Mouse (Mus musculus): ENCODE measurements around the gene Gsn.

DNA sequence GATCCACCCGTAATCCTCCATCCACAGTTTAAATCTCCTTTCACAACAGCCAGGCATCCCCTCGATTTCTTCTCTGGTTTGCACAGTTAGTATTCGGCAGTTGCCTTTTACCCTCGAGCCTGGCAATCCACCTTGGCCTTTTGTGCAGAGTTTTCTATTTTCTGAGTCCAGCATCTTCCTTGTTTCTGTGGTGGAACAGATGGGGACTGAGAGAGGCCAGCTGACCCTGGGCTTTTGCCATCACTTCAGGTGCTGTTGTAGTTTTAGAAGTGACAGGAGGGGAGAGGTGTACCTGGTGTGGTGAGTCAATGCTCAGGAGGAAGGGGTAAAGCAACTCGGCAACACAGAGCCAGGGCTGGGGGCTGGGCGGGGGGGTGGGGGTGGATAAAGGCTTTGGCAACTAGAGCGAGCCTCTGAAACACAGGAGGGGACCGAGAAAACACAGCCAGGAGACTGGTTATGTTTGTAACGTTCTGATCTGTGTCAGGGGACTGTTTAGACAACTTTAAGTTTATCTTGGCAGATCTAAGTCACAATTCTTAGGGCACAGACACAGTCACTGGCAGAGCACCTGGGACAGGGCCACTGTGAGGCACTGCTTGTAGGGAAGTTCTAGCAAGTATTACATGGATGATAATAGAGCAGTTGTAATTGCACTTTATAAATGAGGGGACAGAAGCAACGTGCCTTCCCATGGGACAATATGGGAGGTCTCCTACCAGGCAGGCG is 72.0 kb downstream of the Gsn start:
- TF ChIP-seq CTCF (IDR thresholded peaks at IDR 0.05; ENCODE audit: extremely low read depth, insufficient read depth, insufficient read length, insufficient replicate concordance) (no peak), POLR2A (IDR thresholded peaks at IDR 0.05; ENCODE audit: low read depth, low read length) (no peak)
